Mouse (Mus musculus) erythroblast, embryonic 14.5 days (primary cell): Measurements from ENCODE around the gene Ttyh1.

Source experiments
- GATA1 ChIP-seq: IDR thresholded peaks from 2 replicates; pipeline ENCODE4 v1.6.1; 2012; ENCODE audit warnings: low read length, inconsistent platforms, mixed read lengths
- TAL1 ChIP-seq: IDR thresholded peaks from 3 replicates; pipeline ENCODE4 v1.6.1; 2012; ENCODE audit warnings: low read length, inconsistent platforms, mixed read lengths

- TF ChIP-seq GATA1 (no peak), TAL1 (no peak)
These were observed 51.2 kb downstream of the Ttyh1 start for GRCm38 (mm10) chr7:4170193-4170938.
